Mouse (Mus musculus) cerebellum, postnatal 10 days (tissue): ENCODE data around the gene Zfp1.
"Not testable (repeated sequence)": the region's sequence is repeated elsewhere in the genome, so short reads cannot be mapped to it uniquely, and the experiment has no call there.

Experiments used
- DNase-seq, 2 experiments: peaks; one replicate each; pipeline ENCODE4 v3.0.0; 2021; ENCODE audit warnings: mixed read lengths in 2 of 2

The Zfp1 gene

DNA sequence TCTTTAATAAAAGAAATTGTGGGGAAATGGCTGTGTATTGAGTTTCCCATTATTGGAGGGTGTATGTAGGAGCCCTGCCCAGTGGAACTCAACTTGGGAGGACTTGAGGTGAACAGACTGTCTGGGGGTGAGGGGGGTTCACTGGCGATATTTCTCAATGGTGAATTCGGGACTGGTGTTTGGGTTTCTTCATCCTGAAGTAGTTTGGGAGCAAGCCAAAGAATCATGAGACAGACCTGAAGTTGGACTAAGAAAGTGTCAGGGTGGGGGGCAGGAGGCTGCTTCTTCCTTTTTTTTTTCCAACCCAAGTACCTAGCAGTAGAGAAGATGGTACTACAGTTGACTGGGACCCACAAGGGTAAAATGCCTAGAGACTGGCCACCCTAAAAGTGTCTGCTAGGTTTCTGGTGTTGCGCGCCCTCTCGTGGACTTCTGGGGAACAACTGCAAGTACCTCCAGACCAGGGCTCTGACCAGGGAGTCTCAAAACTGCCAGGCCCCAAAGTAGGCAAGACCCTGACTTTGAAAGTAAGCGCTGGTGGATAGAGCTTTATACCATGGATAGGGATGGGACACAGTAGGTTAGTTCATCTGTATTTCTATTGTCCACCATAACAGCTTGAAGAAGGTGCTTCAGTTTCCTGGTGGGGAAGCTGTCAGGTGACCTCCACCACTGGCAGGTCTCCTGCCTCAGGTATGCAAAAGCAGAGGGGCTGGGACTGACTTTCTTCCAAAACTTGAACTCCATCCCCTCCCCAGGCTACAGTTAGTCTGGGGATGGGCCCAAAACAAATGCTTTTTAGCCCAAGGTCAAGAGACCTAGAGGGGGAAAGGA lies 17.3 kb upstream of the Zfp1 start:
- peak; percentile 83 to 87 for DNase-seq

DNA sequence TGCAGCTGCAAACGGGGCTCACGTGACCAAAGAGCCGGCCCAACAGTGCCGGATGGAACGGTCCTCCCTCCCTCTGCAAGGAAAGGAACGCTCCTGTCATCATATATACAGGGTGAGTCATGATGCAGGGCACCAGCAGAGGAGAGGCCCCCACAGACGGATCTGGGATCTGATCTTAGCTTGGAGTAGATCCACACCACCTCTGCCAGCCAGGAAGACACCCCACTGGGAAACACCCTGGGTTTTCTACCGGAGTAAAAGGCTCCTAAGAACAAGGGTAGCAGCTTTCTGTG lies 16.7 kb upstream of the Zfp1 start:
- peak in 1 of 2 experiments; percentile 28 for DNase-seq

DNA sequence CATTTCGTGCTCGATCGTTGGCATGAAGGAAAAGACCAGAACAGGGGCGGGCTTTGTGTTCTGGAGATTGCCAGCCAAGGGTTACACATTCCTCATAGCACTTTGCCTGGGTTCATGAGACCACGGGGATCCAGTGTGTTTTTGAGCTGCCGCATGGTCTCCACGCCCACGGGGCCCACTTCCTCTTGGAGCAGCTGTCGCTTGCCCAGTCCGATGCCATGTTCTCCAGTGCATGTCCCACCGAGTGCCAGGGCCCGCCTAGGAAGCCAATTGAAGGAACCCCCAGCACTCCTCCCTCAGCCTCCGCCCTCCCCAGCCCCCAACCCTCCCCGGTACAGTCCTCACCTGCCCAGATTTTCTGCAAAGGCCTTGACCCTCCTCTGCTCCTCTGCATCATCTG lies 16.3 kb upstream of the Zfp1 start:
- peak in 1 of 2 experiments; percentile 21 for DNase-seq

- DNase-seq, result no peak
These were observed 15.3 kb upstream of the Zfp1 start for GRCm38 (mm10) chr8:111627923-111628322.

- no peak for DNase-seq
These were observed 14.8 kb upstream of the Zfp1 start for GRCm38 (mm10) chr8:111628401-111628800.

DNA sequence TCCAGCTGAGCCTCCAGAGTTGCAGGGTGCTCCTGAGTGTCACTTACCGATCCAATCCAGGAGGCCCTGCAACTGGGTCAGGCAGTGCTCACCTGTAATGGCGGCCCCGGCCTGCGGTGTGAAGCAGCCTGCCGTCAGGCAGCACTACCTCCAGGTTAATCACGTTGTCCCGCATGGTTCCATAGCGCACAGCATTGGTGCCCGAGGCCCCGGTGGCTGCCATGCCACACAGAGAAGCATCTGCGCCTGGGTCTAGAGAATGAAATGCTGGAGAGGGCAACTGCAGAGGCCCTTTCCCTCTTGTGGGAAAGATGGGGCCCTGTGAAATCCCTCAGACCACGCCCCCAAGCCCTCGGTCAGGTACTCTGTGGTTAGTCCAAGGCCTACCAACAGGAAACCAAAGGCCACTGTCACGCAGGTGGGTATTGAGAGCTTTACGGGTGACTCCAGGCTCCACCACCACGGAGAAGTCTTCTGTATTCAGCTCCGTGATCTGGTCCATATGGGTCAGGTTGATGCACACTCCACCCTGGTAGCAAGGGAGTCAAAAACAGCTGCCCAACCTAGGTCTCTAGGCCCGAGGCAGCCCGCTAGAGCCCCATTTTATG lies 14.2 kb upstream of the Zfp1 start:
- no peak for DNase-seq

GRCm38 (mm10) chr8:111630105-111630521 lies 13.1 kb upstream of the Zfp1 start, which contains the start of gene Ldhd:
Ldhd (minus strand) TSS chr8:111630374.
- DNase-seq, result peak; percentile 69 to 70

DNA sequence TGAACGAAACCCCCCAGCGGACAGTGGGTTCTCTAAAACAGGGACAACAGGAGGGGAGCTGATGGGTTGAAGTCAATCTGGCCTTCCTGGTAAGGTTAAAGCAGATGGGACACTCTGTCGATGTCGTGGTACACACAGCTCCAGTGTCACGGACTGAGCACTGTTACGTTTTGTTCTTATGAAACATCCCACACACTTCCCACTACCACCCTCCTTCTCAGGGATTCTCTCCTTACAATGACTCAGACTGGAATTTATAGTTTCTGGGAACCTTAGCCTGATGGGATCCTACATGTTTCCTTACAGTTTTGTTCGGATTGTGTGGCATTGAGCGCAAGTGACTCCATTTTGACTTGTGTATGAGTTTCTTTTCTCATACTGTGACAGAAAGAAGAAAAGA lies 11.6 kb upstream of the Zfp1 start:
- no peak for DNase-seq

- no peak for DNase-seq
These were observed 10.2 kb upstream of the Zfp1 start for GRCm38 (mm10) chr8:111632976-111633375.

DNA sequence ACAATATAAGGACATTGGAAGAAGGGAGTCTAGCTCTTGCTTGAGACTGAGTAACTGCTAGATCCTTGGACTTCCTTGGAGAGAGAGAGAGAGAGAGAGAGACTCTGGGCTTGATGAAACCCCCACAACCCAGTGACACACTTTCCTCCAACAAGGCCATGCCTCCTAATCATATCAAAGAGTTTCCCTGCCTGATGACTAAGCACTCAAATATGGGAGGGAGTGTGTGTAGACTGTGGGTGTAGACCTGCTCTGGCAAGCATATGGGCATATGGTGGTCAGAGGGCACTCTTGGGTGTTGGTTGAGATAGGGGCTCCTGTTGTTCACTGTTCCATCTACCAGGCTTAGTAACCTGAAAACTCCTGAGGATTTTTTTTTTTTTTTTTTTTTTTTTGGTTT lies 5.1 kb upstream of the Zfp1 start:
- DNase-seq, result no peak

GRCm38 (mm10) chr8:111641064-111641463 lies 2.1 kb upstream of the Zfp1 start:
- no peak for DNase-seq

- DNase-seq, result peak in 1 of 2 experiments; percentile 25
These were observed 705 bp upstream of the Zfp1 start for GRCm38 (mm10) chr8:111642496-111642895.

GRCm38 (mm10) chr8:111642939-111643263 lies 300 bp upstream of the Zfp1 start:
- no peak for DNase-seq

DNA sequence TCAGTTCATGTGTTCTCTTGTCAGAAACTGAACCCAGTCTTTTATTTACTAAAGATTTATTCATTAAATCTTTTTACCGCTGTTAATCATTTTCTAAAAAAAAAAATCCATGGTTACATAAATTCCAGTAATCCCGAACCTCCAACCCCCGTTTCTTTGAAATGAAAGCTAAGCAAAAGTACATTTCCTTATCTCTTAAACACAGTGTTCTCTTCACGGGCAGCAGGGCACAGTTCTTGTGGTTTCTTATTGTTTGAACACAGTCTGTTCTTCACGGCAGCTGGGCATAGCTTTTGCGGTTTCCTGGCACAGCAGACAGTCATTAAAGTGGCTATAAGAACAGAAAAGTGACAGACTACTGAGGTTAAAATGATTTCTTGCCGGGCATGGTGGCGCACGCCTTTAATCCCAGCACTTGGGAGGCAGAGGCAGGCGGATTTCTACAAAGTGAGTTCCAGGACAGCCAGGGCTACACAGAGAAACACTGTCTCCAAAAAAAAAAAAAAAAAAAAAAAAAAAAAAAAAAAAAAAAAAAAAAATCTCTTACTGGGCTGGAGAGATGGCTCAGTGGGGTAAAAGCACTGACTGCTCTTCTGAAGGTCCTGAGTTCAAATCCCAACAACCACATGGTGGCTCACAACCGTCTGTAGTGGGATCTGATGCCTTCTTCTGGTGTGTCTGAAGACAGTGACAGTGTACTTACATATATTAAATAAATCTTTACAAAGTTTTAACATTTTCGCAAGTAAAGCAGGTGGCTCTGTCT lies 1.3 kb downstream of the Zfp1 start:
- DNase-seq, result not testable (repeated sequence)

GRCm38 (mm10) chr8:111645715-111646114 lies 2.5 kb downstream of the Zfp1 start:
- DNase-seq, result no peak

DNA sequence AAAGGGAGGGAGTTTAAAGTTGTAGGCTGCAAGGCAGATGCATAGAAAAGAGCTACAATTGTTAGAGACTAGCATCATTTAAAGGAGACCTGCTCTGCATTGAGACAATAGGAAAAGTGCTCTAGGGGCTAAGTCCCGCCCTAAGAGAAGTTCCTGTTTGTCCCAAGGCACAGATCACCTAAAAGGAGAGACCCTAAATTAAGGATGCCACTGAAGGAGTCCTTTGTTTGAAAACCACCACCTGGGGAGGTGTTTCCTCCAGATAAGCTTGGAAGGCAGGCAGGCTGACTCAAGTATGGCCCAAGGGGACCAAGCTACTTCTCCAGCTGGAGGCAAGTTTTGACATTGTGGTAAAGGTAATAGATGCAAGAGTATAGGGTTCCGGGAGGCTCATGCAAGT lies 5.6 kb downstream of the Zfp1 start:
- no peak for DNase-seq

DNA sequence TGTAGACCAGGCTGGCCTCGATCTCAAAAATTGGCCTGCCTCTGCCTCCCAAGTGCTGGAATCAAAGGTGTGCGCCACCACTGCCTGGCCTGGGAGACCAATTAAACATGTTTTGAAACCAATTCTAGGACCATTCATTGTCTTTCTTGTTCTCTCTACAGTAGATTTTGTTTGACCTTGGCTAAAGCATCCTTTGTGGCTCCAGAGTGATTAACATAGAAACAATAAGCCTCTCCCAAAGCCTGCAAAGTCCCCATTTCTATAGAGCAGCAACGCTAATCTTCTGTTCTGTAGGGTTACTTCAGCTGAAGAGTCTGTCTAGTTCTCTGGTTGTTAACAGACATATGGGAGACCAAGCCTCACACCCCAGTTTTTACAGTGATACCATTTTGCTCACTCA lies 7.5 kb downstream of the Zfp1 start:
- DNase-seq, result no peak

- no peak for DNase-seq
These were observed 10.3 kb downstream of the Zfp1 start for GRCm38 (mm10) chr8:111653524-111653923.

- no peak for DNase-seq
These were observed 14.2 kb downstream of the Zfp1 start for GRCm38 (mm10) chr8:111657312-111657854.

DNA sequence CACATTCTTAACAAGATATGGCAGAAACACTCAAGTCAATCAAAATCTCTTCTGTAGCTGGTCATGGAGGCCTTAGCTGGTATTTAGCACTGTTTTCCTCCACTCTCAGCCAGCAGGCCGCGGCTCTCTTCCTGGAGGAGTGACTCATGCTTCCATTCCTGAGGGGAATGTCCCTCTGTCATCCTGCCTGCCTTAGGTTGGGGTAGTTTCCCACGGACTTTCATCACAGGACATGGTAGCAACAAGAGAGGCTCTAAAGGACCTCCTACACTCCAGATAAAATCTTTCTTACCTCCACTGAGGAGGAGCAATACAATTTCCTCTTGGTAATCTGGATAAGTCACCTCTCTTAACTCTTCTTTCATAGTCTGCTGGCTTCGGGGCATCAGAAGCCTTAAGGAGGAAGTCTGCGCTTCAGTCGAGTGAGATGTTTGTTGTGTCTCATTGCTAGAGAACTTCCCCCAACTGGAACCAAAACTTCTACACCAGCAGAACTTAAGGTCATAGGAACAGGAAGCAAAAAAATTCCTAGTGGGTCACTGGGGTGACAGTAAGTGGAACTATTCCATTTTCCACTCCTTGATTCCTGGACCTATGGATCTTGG lies 15.7 kb downstream of the Zfp1 start:
- DNase-seq, result no peak

- peak; percentile 85 to 86 for DNase-seq
These were observed 19.3 kb downstream of the Zfp1 start for GRCm38 (mm10) chr8:111662473-111662872.

- DNase-seq, result peak in 1 of 2 experiments; percentile 22
These were observed 23.6 kb downstream of the Zfp1 start for GRCm38 (mm10) chr8:111666751-111667150.

- peak; percentile 22 to 26 for DNase-seq
These were observed 33.0 kb downstream of the Zfp1 start for GRCm38 (mm10) chr8:111676237-111676636.
